Mouse (Mus musculus): ENCODE results near the gene Fntb.
A peak's percentile ranks its signal among the peaks of the same experiment; 100 is the strongest.

GRCm38 (mm10) chr12:76923118-76923517 lies 157.7 kb downstream of the Fntb start:
- peak; percentile 24; the same call in 1 of the 2 replicates for TF ChIP-seq EP300 (IDR thresholded peaks at IDR 0.05)
- TF ChIP-seq CTCF (IDR thresholded peaks at IDR 0.05) = no peak
